Mouse (Mus musculus): Measurements from ENCODE around the gene Pdlim7. TPM values are rescaled to one million over a fixed set of nuclear protein-coding genes. Genes with fewer than 3 reads are reported as not detected.

Pdlim7 gene
- polyA plus RNA-seq (2015; fragmentation: Nextera tagmentation; extraction: Ambion mirVana) = 72.4 and 78.9 TPM in 2 replicates

GRCm38 (mm10) chr13:55513111-55513748 lies at the start of gene Pdlim7:
Gene Pdlim7 (minus strand): TSS chr13:55513676.

GRCm38 (mm10) chr13:55536194-55537175 lies 23.0 kb upstream of the Pdlim7 start, which contains the start of gene Ddx41:
Gene Ddx41 (minus strand): TSS chr13:55536658.

GRCm38 (mm10) chr13:55529198-55529915 lies 15.9 kb upstream of the Pdlim7 start, which contains the start of gene Dok3:
Gene Dok3 (minus strand): TSS chr13:55529296.

GRCm38 (mm10) chr13:55487578-55488498 lies 25.6 kb downstream of the Pdlim7 start, which contains the start of gene Dbn1:
Gene Dbn1 (minus strand): TSS chr13:55488111.

GRCm38 (mm10) chr13:55464027-55464884 lies 49.2 kb downstream of the Pdlim7 start, which contains the start of gene Prr7:
Gene Prr7 (plus strand): TSS chr13:55464267.

Small RNAs within 50 kb of the gene (microRNA-seq; reads per million reads assigned to microRNA genes)
- gene Mir6943 (ENCODE audit: borderline replicate concordance, insufficient number of aligned reads) (not detected), gene Mir6944 (ENCODE audit: borderline replicate concordance, insufficient number of aligned reads) (4.6 reads per million, percentile 5 among the genes with 10 or more reads in this experiment), gene Mir6945 (ENCODE audit: borderline replicate concordance, insufficient number of aligned reads) (1.4 reads per million)

Other genes starting within 250 kb of the Pdlim7 start
- 230 and 264 TPM in 2 replicates for gene Prelid1, start 193.2 kb downstream of the Pdlim7 start, polyA plus RNA-seq (2015; fragmentation: Nextera tagmentation; extraction: Ambion mirVana)
- 89.1 and 126 TPM in 2 replicates for gene Rab24, start 191.7 kb downstream of the Pdlim7 start, polyA plus RNA-seq (2015; fragmentation: Nextera tagmentation; extraction: Ambion mirVana)
- 10.8 and 18.6 TPM in 2 replicates for gene Mxd3, start 183.9 kb downstream of the Pdlim7 start, polyA plus RNA-seq (2015; fragmentation: Nextera tagmentation; extraction: Ambion mirVana)
- gene Lman2, start 150.9 kb downstream of the Pdlim7 start, polyA plus RNA-seq (2015; fragmentation: Nextera tagmentation; extraction: Ambion mirVana) = 58.9 and 82.5 TPM in 2 replicates
- gene Rgs14, start 143.9 kb downstream of the Pdlim7 start, polyA plus RNA-seq (2015; fragmentation: Nextera tagmentation; extraction: Ambion mirVana) = 1.2 and 1.3 TPM in 2 replicates
- gene Slc34a1, start 115.5 kb downstream of the Pdlim7 start, polyA plus RNA-seq (2015; fragmentation: Nextera tagmentation; extraction: Ambion mirVana) = 1.5 and 1.8 TPM in 2 replicates
- gene Pfn3, start 98.4 kb downstream of the Pdlim7 start, polyA plus RNA-seq (2015; fragmentation: Nextera tagmentation; extraction: Ambion mirVana) = not detected in 2 replicates
- gene F12, start 86.9 kb downstream of the Pdlim7 start, polyA plus RNA-seq (2015; fragmentation: Nextera tagmentation; extraction: Ambion mirVana) = 8.7 and 12.2 TPM in 2 replicates
- gene Grk6, start 68.6 kb downstream of the Pdlim7 start, polyA plus RNA-seq (2015; fragmentation: Nextera tagmentation; extraction: Ambion mirVana) = 20.3 and 24.0 TPM in 2 replicates
- gene Prr7, start 49.4 kb downstream of the Pdlim7 start, polyA plus RNA-seq (2015; fragmentation: Nextera tagmentation; extraction: Ambion mirVana) = 1.0 and 1.1 TPM in 2 replicates
- 66.4 and 97.2 TPM in 2 replicates for gene Dbn1, start 25.6 kb downstream of the Pdlim7 start, polyA plus RNA-seq (2015; fragmentation: Nextera tagmentation; extraction: Ambion mirVana)
- 2.8 and 2.9 TPM in 2 replicates for gene Dok3, start 15.6 kb upstream of the Pdlim7 start, polyA plus RNA-seq (2015; fragmentation: Nextera tagmentation; extraction: Ambion mirVana)
- 39.5 and 45.1 TPM in 2 replicates for gene Ddx41, start 23.0 kb upstream of the Pdlim7 start, polyA plus RNA-seq (2015; fragmentation: Nextera tagmentation; extraction: Ambion mirVana)
- 17.9 and 21.7 TPM in 2 replicates for gene Fam193b, start 57.4 kb upstream of the Pdlim7 start, polyA plus RNA-seq (2015; fragmentation: Nextera tagmentation; extraction: Ambion mirVana)
- 89.2 and 133 TPM in 2 replicates for gene Tmed9, start 60.1 kb upstream of the Pdlim7 start, polyA plus RNA-seq (2015; fragmentation: Nextera tagmentation; extraction: Ambion mirVana)
- gene B4galt7, start 86.2 kb upstream of the Pdlim7 start, polyA plus RNA-seq (2015; fragmentation: Nextera tagmentation; extraction: Ambion mirVana) = 20.5 and 21.5 TPM in 2 replicates
- 62.8 and 62.9 TPM in 2 replicates for gene Caml, start 109.3 kb upstream of the Pdlim7 start, polyA plus RNA-seq (2015; fragmentation: Nextera tagmentation; extraction: Ambion mirVana)
- 13.0 and 17.6 TPM in 2 replicates for gene Ddx46, start 121.4 kb upstream of the Pdlim7 start, polyA plus RNA-seq (2015; fragmentation: Nextera tagmentation; extraction: Ambion mirVana)
- gene B230219D22Rik, start 179.4 kb upstream of the Pdlim7 start, polyA plus RNA-seq (2015; fragmentation: Nextera tagmentation; extraction: Ambion mirVana) = 29.4 and 31.3 TPM in 2 replicates
- 107 and 125 TPM in 2 replicates for gene Txndc15, start 201.0 kb upstream of the Pdlim7 start, polyA plus RNA-seq (2015; fragmentation: Nextera tagmentation; extraction: Ambion mirVana)
- gene Pcbd2, start 213.7 kb upstream of the Pdlim7 start, polyA plus RNA-seq (2015; fragmentation: Nextera tagmentation; extraction: Ambion mirVana) = 96.1 and 103 TPM in 2 replicates

All from adrenal gland, postnatal 0 days (tissue).